Mouse (Mus musculus) midbrain, postnatal 0 days (tissue): ENCODE measurements around the gene Zdhhc8. TPM values are rescaled to one million over a fixed set of nuclear protein-coding genes. Genes with fewer than 3 reads are reported as not detected.

Experiments used
- ATAC-seq: fragments of 200-750 bp; cut with Nextera tagmentation; 2 replicates; pipeline ENCODE4 v1.8.0; 2017; ENCODE audit warnings: moderate number of reproducible peaks, mild to moderate bottlenecking, moderate TSS enrichment, moderate library complexity; ENCODE audit not compliant: low FRiP score
- DNase-seq: peaks from one replicate; pipeline ENCODE4 v3.0.0-alpha.2; 2015; ENCODE audit warnings: low spot score
- H3K27ac ChIP-seq: fragments of 300-500 bp; sonication (generic); 2 replicates; pipeline ENCODE4 v1.5.1; 2014; ENCODE audit warnings: low read depth, mild to moderate bottlenecking, low read length, mixed read lengths
- H3K27me3 ChIP-seq: fragments of 300-500 bp; sonication (generic); 2 replicates; pipeline ENCODE4 v1.6.1; 2014; ENCODE audit warnings: low read length, control low read depth, mixed read lengths; ENCODE audit not compliant: insufficient read depth
- H3K36me3 ChIP-seq: fragments of 300-500 bp; sonication (generic); 2 replicates; pipeline ENCODE4 v1.6.1; 2014; ENCODE audit warnings: low read length, control low read depth, mixed read lengths; ENCODE audit not compliant: insufficient read depth
- H3K4me1 ChIP-seq: fragments of 300-500 bp; sonication (generic); 2 replicates; pipeline ENCODE4 v1.6.1; 2014; ENCODE audit warnings: mild to moderate bottlenecking, control low read depth, antibody characterized with exemption, low read length, mixed read lengths; ENCODE audit not compliant: insufficient read depth
- H3K4me2 ChIP-seq: fragments of 300-500 bp; sonication (generic); 2 replicates; pipeline ENCODE4 v1.6.1; 2014; ENCODE audit warnings: low read depth, mild to moderate bottlenecking, low read length, mixed read lengths; ENCODE audit not compliant: poor library complexity, severe bottlenecking
- H3K4me3 ChIP-seq: fragments of 300-500 bp; sonication (generic); 2 replicates; pipeline ENCODE4 v1.5.1; 2014; ENCODE audit warnings: low read depth, mild to moderate bottlenecking, low read length, moderate library complexity
- H3K9ac ChIP-seq: fragments of 300-500 bp; sonication (generic); replicated peaks from 2 replicates; pipeline ENCODE4 v1.6.1; 2014; ENCODE audit warnings: mild to moderate bottlenecking, low read length, moderate library complexity, mixed read lengths; ENCODE audit not compliant: poor library complexity, severe bottlenecking
- H3K9me3 ChIP-seq: fragments of 300-500 bp; sonication (generic); 2 replicates; pipeline ENCODE4 v1.6.1; 2016; ENCODE audit warnings: low read length, control low read depth
- CTCF ChIP-seq: IDR thresholded peaks from 2 replicates; pipeline ENCODE4 v1.5.1; 2016; ENCODE audit warnings: antibody characterized with exemption, mild to moderate bottlenecking
- WGBS: fragments of 180-500 bp; shearing (Covaris S2); extraction: QIAGEN DNeasy Blood & Tissue Kit; methylation state at CpG from one replicate; pipeline ENCODE4 v1.1.7; 2014; 5-methylcytosine and 5-hydroxymethylcytosine counted together
- polyA plus RNA-seq: library from polyadenylated mRNA; unstranded; fragments of >200 nt; fragmentation: Nextera tagmentation; extraction: Ambion mirVana; gene quantifications from 2 replicates; pipeline ENCODE4 v1.2.1, GENCODE M21; 2015
- total RNA-seq: library from RNA; depleted of rRNA; stranded (reverse); fragments of >200 nt; gene quantifications from 2 replicates; pipeline ENCODE4 v1.2.3, GENCODE M21; 2014; rRNA removed

Gene Zdhhc8
- total RNA-seq (34.1 and 41.2 TPM in 2 replicates), polyA plus RNA-seq (13.8 and 14.6 TPM in 2 replicates)

- H3K9me3 ChIP-seq, result no peaks in the 10 kb centered on the region
- peak within 1 kb of the TSS; percentile 85 for H3K27ac ChIP-seq
These were observed at the start of gene Zdhhc8 for GRCm38 (mm10) chr16:18234671-18235388. Zdhhc8 (minus strand) TSS chr16:18235136.

GRCm38 (mm10) chr16:18275166-18275565 lies 40.2 kb upstream of the Zdhhc8 start:
- WGBS, result 54% methylated on average over 2 of the region's 2 CpGs
- peaks cover 48% of the 10 kb centered on the region for H3K36me3 ChIP-seq
- H3K9me3 ChIP-seq, result no peaks in the 10 kb centered on the region

More at GRCm38 (mm10) chr16:18234671-18235388, at the start of gene Zdhhc8:
- Histone ChIP-seq H3K36me3 (peaks cover 15% of the 10 kb centered on the region; the same call in 1 of the 2 replicates), H3K4me1 (peaks cover 17% of the 10 kb centered on the region; the same call in 1 of the 2 replicates), H3K9ac (peak within 1 kb of the TSS; percentile 95), H3K27me3 (no peaks in the 10 kb centered on the region), H3K4me2 (peak within 1 kb of the TSS; percentile 82), H3K4me3 (peak within 1 kb of the TSS; percentile 94)
- DNase-seq, result peak; percentile 85
- ATAC-seq, result peak; percentile 86
- TF ChIP-seq CTCF, result no peak
- 2% methylated on average over 49 of the region's 79 CpGs for WGBS

GRCm38 (mm10) chr16:18268182-18268581 lies 33.2 kb upstream of the Zdhhc8 start:
- Histone ChIP-seq H3K27me3 (no peaks in the 10 kb centered on the region), H3K9me3 (no peaks in the 10 kb centered on the region), H3K4me3 (no peak overlapping the region), H3K36me3 (peaks cover 47% of the 10 kb centered on the region), H3K4me2 (no peak overlapping the region), H3K4me1 (no peaks in the 10 kb centered on the region), H3K9ac (no peak overlapping the region), H3K27ac (no peak overlapping the region)
- peak; percentile 49 for TF ChIP-seq CTCF
- DNase-seq (no peak), ATAC-seq (no peak)
- WGBS, result 88% methylated on average over 5 of the region's 5 CpGs

More at GRCm38 (mm10) chr16:18275166-18275565, 40.2 kb upstream of the Zdhhc8 start:
- no peak overlapping the region for H3K4me2 ChIP-seq
- no peak for TF ChIP-seq CTCF
- no peak overlapping the region for H3K9ac ChIP-seq
- H3K4me1 ChIP-seq, result no peaks in the 10 kb centered on the region
- H3K27me3 ChIP-seq, result no peaks in the 10 kb centered on the region
- no peak for ATAC-seq
- H3K4me3 ChIP-seq, result no peak overlapping the region
- H3K27ac ChIP-seq, result no peak overlapping the region
- no peak for DNase-seq

GRCm38 (mm10) chr16:18265024-18265423 lies 30.1 kb upstream of the Zdhhc8 start:
- H3K36me3 ChIP-seq, result peaks cover 34% of the 10 kb centered on the region
- ATAC-seq, result no peak
- no peaks in the 10 kb centered on the region for H3K27me3 ChIP-seq
- H3K4me1 ChIP-seq, result no peaks in the 10 kb centered on the region
- TF ChIP-seq CTCF, result no peak
- no peak overlapping the region for H3K4me3 ChIP-seq
- no peak overlapping the region for H3K4me2 ChIP-seq
- no peak overlapping the region for H3K27ac ChIP-seq
- H3K9ac ChIP-seq, result no peak overlapping the region
- H3K9me3 ChIP-seq, result no peaks in the 10 kb centered on the region
- no peak for DNase-seq
- 68% methylated on average over 2 of the region's 2 CpGs for WGBS

- DNase-seq (no peak), ATAC-seq (no peak)
- WGBS, result 97% methylated on average over 2 of the region's 2 CpGs
- Histone ChIP-seq H3K27ac (no peak within 1 kb of the TSS), H3K4me1 (no peaks in the 10 kb centered on the region), H3K4me3 (no peak within 1 kb of the TSS), H3K9me3 (no peaks in the 10 kb centered on the region), H3K27me3 (no peaks in the 10 kb centered on the region), H3K9ac (no peak within 1 kb of the TSS), H3K4me2 (no peak within 1 kb of the TSS), H3K36me3 (peaks cover 61% of the 10 kb centered on the region)
- TF ChIP-seq CTCF, result no peak
These were observed 23.3 kb upstream of the Zdhhc8 start, which contains the start of gene Gm49776 for GRCm38 (mm10) chr16:18258221-18258620. Gm49776 (minus strand) TSS chr16:18258321.

- no peak overlapping the region for H3K27ac ChIP-seq
- H3K4me1 ChIP-seq, result peaks cover 10% of the 10 kb centered on the region
- 97% methylated on average over 1 of the region's 1 CpGs for WGBS
- no peak overlapping the region for H3K4me3 ChIP-seq
- no peak overlapping the region for H3K9ac ChIP-seq
- DNase-seq (no peak), ATAC-seq (no peak)
- H3K4me2 ChIP-seq, result no peak overlapping the region
- peaks cover 68% of the 10 kb centered on the region for H3K36me3 ChIP-seq
- no peaks in the 10 kb centered on the region for H3K27me3 ChIP-seq
- TF ChIP-seq CTCF, result no peak
- no peaks in the 10 kb centered on the region for H3K9me3 ChIP-seq
These were observed 18.9 kb upstream of the Zdhhc8 start for GRCm38 (mm10) chr16:18253866-18254265.
